Mouse (Mus musculus): Measurements from ENCODE around the gene Pnldc1.

The Pnldc1 gene

GRCm38 (mm10) chr17:12857395-12857794 lies 52.6 kb downstream of the Pnldc1 start:
- DNase-seq (ENCODE audit: low spot score), result no peak

GRCm38 (mm10) chr17:12854386-12854785 lies 55.6 kb downstream of the Pnldc1 start:
- no peak for DNase-seq (ENCODE audit: low spot score)

DNA sequence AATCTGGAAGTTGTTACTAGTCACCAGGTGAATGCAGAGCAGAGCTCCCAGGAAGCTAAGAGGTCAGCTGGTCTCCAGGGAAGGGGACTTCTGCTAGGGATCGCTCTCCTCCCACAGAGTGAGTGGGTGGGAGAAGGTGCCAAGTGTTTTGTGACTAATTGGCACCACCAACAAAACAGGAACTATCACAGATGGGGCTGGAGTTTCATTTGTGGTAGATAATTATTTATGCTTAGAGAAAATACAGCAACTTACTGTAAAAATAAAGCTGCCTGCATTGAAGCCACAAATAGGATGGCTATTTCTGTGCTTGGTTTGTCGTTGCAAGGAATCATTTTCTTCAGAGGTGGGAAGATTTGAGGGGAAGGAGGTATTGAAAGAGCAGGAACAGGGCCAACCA lies 56.2 kb downstream of the Pnldc1 start:
- DNase-seq (ENCODE audit: low spot score), result no peak

DNA sequence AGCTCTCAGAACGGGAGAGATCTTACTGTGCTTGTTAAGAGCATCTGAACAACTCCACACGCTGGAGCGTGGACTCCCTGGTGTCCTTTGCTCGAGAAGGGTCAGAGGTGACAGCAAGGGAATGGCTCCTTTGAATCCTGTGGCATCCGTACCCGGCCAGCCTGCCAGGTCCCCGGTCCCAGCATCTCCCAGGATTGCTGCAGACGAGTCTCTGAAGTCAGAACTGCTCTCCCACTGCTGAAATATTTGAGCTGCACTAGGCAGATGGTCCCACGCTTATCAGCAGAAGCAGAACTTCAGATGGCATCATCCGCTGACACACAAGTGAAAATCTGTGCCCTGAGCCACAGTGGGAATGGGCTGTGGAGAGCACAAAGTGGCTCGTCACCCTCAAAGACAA lies 58.3 kb downstream of the Pnldc1 start:
- DNase-seq (ENCODE audit: low spot score), result no peak

- DNase-seq (ENCODE audit: low spot score), result no peak
Measured at GRCm38 (mm10) chr17:12849778-12850382, 60.1 kb downstream of the Pnldc1 start.

DNA sequence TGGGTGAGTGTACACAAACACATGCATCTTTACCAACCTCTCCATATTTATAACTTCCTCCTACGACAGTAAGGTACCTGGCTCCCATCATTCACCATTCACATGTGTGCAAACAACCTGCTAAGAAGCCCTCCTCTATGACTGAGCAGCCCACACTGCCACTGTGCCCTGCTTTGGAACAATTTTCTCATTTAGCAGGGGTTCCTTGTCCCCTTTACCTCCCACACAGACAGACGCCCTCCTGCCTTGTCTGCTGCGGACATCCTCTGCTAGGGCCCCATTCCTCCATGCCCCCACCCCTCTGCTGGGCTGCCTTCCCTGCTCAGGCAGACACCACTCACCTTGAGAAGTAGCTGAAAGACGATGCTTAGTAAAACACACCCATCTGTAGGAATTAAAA lies 62.3 kb downstream of the Pnldc1 start:
- DNase-seq (ENCODE audit: low spot score), result no peak

DNA sequence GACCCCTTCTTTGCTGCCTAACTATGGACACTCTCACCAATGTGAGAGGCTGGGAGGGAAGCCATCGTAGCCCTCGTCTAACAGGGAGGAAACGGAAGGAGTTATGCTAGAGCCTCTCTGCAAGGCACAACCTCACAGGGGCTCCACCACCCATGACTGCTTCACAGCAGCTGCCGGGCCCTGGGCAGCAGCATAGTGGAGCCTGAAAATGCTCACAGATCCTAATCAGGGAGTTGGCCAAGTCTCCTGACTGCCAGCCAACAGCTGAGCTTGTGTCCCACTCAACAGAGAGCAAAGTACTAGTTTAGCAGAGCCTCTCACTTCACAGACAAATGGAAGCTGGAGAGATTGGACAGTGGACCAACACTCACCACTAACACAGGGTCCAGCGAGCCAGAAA lies 63.6 kb downstream of the Pnldc1 start:
- no peak for DNase-seq (ENCODE audit: low spot score)

DNA sequence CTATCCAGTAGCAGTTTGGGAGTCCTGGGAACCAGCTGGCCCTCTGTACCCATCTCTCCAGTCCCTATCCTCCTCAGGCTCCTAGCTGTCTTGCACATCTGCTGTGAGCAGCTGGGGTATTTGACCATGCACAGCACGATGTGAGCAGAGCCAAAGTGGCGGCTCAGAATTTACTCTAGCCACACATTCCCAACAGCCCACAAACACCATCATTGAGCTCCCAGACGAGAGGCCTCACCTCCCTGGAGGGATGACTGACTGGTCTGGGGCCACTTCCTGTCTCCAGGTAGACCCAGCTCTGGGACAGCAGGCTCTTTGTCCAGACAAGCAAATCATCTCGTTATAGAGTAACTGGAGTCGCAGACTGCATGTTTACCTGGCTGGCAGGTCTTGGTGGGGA lies 64.2 kb downstream of the Pnldc1 start:
- DNase-seq (ENCODE audit: low spot score), result no peak

DNA sequence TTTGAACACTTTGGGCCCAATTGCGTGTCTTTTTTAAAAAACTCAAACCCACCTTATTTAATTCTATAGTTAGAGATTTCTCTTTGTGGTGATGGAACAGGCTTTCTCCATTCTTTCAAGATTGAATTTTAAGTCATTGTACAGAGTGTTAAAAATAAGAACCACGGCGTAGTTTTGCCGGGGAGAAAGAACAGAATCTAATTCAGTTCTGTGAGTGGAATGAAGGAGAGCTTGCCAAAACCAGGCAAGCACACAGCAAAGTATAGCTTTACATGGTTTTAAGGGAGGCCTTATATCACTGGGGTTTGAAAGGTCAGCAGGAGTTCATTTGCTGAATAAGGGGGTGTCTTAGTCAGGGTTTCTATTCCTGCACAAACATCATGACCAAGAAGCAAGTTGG lies 65.5 kb downstream of the Pnldc1 start:
- DNase-seq (ENCODE audit: low spot score), result no peak

DNA sequence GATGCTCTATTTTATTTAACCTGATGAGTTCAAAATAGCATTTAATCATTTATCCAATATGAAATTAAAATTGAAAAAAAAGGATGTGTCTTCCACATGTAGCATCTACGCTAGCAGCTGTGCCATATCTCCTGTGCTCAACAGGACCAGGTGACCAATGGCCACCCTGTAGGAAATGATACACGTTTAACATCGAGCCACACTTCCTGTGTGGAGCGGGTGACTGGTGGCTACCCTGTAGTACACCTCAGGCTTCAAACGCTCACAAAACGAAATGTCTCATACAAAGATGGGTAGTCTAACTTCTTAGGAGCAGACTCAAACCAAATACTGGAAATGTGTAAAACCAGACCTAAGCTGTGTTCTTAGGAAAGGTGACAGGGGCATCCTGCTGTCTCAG lies 66.2 kb downstream of the Pnldc1 start:
- DNase-seq (ENCODE audit: low spot score), result no peak

GRCm38 (mm10) chr17:12839475-12840267 lies 70.4 kb downstream of the Pnldc1 start:
- DNase-seq (ENCODE audit: low spot score), result no peak

Data from spleen, adult 12 weeks (tissue).